Mouse (Mus musculus) spleen, adult 2 months (tissue): ENCODE results near the gene Skint2. TPM values are rescaled to one million over a fixed set of nuclear protein-coding genes. Genes with fewer than 3 reads are reported as not detected.

ENCODE experiments used
- DNase-seq, 2 experiments: peaks; one replicate each; pipeline versions ENCODE4 v3.0.0 to v3.0.0-alpha.2; 2012 to 2021; ENCODE audit warnings: low spot score in 2 of 2, low read depth in 1 of 2
- H3K27ac ChIP-seq: fragments of 200-500 bp; 2 replicates; pipeline ENCODE4 v1.5.1; 2012; ENCODE audit warnings: low read length, inconsistent platforms; ENCODE audit not compliant: insufficient read depth
- H3K27me3 ChIP-seq: fragments of 200-500 bp; 2 replicates; pipeline ENCODE4 v1.6.1; 2012; ENCODE audit warnings: mild to moderate bottlenecking, moderate library complexity, low read length, inconsistent platforms; ENCODE audit not compliant: control insufficient read depth, insufficient read depth
- H3K36me3 ChIP-seq: fragments of 200-500 bp; 2 replicates; pipeline ENCODE4 v1.6.1; 2012; ENCODE audit warnings: mild to moderate bottlenecking, low read length, inconsistent platforms; ENCODE audit not compliant: control insufficient read depth, insufficient read depth
- H3K4me1 ChIP-seq: fragments of 200-500 bp; 2 replicates; pipeline ENCODE4 v1.6.1; 2011; ENCODE audit warnings: inconsistent platforms; ENCODE audit not compliant: control insufficient read depth, insufficient read depth, insufficient read length
- H3K4me3 ChIP-seq: fragments of 200-500 bp; 2 replicates; pipeline ENCODE4 v1.5.1; 2011; ENCODE audit warnings: mild to moderate bottlenecking, inconsistent platforms; ENCODE audit not compliant: insufficient read depth, insufficient read length; ENCODE audit errors: extremely low read depth
- CTCF ChIP-seq: fragments of 200-500 bp; IDR thresholded peaks from 2 replicates; pipeline ENCODE4 v1.5.1; 2011; ENCODE audit warnings: mild to moderate bottlenecking, inconsistent platforms; ENCODE audit not compliant: insufficient read depth, insufficient read length, insufficient replicate concordance; ENCODE audit errors: extremely low read depth
- POLR2A ChIP-seq: fragments of 200-500 bp; IDR thresholded peaks from 2 replicates; pipeline ENCODE4 v1.6.1; 2011; ENCODE audit warnings: low read depth, low read length, inconsistent platforms
- WGBS: fragments of 180-500 bp; shearing (Covaris S2); methylation state at CpG from one replicate; pipeline ENCODE4 v1.1.7; 2018; 5-methylcytosine and 5-hydroxymethylcytosine counted together
- polyA plus RNA-seq: library from polyadenylated mRNA; depleted of rRNA; stranded (reverse); fragments of >200 nt; gene quantifications from 2 replicates; pipeline ENCODE4 v1.2.3, GENCODE M21; 2012; rRNA removed

The Skint2 gene
- polyA plus RNA-seq = not detected in 2 replicates

- Histone ChIP-seq H3K27ac (no peak within 1 kb of the TSS), H3K4me3 (no peak within 1 kb of the TSS), H3K36me3 (no peaks in the 10 kb centered on the region), H3K4me1 (no peaks in the 10 kb centered on the region), H3K27me3 (no peaks in the 10 kb centered on the region)
- TF ChIP-seq POLR2A = no peak
- no peak for TF ChIP-seq CTCF
- 75% methylated on average over 2 of the region's 2 CpGs for WGBS
- no peak for DNase-seq
These were observed at the start of gene Skint2 for GRCm38 (mm10) chr4:112556894-112557293. Gene Skint2, plus strand, starts transcription at chr4:112557194.

Other genes starting within 250 kb of the Skint2 start
- gene Skint9, start 123.2 kb upstream of the Skint2 start, polyA plus RNA-seq = not detected in 2 replicates
- not detected in 2 replicates for gene Skint10, start 217.7 kb downstream of the Skint2 start, polyA plus RNA-seq